Mouse (Mus musculus) spleen, postnatal 36 days (tissue): Measurements from ENCODE around the gene Zfp592.
A peak's percentile ranks its signal among the peaks of the same experiment; 100 is the strongest.

ENCODE experiments used
- DNase-seq, 2 experiments: peaks; one replicate each; pipeline ENCODE4 v3.0.0; 2022; ENCODE audit warnings: low spot score in 2 of 2, mixed read lengths in 1 of 2

The Zfp592 gene

GRCm38 (mm10) chr7:81057901-81058711, 64.6 kb downstream of the Zfp592 start:
- no peak for DNase-seq

GRCm38 (mm10) chr7:81058712-81059154, 65.3 kb downstream of the Zfp592 start:
- no peak for DNase-seq

- no peak for DNase-seq
These were observed 65.9 kb downstream of the Zfp592 start for GRCm38 (mm10) chr7:81059388-81059787.

GRCm38 (mm10) chr7:81060908-81061307, 67.4 kb downstream of the Zfp592 start:
- DNase-seq: peak; percentile 24 to 26

DNA sequence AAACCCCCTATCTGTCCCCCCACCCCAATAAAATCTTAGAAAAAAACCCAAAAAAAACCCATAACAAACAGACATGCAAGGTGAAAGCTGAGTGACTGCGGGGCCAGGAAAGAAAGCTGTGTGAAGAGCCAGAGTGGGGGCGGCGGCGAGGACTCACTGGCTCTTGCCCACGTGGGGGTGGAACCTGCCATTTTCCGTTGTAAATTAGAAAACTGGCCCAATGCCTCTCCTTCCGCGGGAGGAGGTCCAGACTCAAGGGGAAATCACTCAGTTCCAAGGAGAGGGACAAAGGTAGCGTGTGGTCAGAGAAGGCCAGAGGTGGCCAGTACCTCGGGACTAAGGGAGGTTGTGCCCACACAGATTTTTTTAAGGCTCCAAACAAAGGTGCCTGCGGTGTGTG, 68.5 kb downstream of the Zfp592 start:
- no peak for DNase-seq

- no peak for DNase-seq
These were observed 69.9 kb downstream of the Zfp592 start for GRCm38 (mm10) chr7:81063332-81063731.

GRCm38 (mm10) chr7:81066714-81067113, 73.2 kb downstream of the Zfp592 start:
- DNase-seq: no peak

- no peak for DNase-seq
These were observed 79.0 kb downstream of the Zfp592 start for GRCm38 (mm10) chr7:81072463-81072862.

DNA sequence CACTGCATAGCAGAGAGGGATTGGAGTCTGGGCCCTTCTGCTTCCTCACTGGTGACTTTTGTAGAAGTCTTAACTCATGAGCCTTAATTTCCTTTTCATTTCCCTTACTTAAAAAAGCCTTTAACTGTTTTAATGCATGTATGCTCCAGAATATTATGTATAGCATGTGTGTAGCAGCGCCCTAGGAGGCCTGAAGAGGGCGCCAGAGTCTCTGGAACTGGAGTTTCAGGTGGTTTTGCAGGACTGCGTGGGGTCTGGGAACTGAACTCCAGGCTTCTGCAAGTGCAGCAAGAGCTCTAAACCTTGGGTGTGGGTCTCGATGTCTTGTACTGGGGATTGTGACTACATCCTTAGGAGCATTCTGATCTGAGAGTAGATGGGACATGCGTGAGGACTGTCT, 79.8 kb downstream of the Zfp592 start:
- no peak for DNase-seq

DNA sequence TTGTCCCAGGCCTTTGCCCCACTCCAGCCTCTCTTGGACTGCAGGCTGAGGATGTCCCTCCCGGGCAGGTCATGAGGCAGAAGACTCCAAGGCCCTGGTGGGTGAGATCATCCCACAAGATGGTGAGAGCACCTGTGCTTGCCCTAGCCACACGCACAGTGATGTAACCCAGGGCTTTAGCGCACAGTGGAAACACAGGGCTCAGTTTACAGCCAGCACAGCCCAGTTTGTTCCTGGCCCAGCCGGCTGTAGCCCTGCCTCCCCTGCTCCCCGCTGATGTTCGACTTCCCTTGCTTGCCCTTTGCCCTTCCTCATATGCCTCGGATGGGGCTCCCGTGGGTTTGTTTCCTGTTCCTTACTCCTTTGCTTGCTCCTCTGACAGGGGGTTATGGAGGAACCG, 81.1 kb downstream of the Zfp592 start:
- DNase-seq: no peak

- DNase-seq: peak; percentile 29 to 35
These were observed 81.8 kb downstream of the Zfp592 start for GRCm38 (mm10) chr7:81075299-81075698.

DNA sequence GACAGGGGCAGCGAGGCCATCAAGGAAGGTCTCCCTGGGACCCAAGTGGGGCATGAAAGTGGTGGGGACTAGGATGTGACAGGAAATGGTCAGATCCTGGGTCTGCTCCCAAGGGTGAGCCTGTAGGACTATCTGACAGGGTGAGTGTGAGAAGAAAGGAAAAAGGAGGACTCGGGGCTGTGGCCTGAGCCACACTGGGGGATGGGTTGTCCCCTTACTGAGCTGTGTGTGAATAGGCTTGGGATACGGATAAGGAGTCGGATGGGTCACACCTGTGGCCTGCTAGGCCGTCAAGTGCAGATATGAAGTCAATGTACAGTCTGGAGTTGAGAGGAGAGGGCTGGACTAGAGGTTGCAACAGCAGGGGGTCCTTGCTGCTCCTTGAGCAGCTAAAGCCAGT, 82.3 kb downstream of the Zfp592 start:
- no peak for DNase-seq

- DNase-seq: no peak
These were observed 83.5 kb downstream of the Zfp592 start for GRCm38 (mm10) chr7:81077009-81077408.

DNA sequence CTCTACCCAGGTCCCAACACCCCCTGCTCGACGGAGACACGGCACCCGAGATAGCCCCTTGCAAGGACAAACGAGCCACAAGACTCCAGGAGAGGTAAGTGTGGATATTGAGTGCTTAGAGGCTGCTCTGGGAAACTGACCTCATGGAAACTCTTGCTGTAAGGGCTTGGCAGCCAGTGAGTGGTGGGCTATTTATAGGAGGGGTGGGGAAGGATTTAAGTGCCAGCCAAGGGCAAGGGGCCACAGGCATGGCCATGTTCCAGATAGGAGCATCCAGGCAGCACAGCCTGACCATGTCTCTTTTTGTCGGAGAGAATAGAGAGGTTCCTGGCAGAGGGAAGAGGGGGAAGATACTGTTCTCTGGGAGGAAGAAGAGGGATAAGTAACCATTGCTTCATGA, 85.3 kb downstream of the Zfp592 start:
- no peak for DNase-seq

DNA sequence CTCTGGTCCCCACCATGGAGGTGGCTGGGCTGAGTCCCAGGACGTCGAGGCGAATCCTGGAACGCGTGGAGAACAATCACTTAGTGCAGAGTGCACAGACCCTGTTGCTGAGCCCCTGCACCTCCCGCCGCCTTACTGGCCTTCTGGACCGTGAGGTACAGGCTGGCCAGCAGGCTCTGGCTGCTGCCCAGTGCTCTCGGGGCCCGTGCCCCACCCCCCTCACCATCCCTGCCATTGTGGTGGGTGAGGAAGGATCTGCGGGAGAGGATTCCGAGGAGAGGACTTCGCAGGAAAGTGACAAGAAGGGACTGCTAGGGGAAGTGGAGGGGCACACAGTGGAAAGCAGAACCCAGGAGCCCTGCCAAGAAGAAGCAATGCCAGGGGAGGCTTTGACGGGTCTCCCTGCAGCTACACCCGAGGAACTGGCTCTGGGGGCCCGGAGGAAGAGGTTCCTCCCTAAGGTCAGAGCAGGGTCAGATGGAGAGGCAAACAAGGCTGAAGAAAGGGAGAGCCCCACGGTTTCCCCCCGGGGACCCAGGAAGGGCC, 100.0 kb downstream of the Zfp592 start:
- no peak for DNase-seq

GRCm38 (mm10) chr7:81094104-81094757, 100.8 kb downstream of the Zfp592 start:
- DNase-seq: no peak
